Mouse (Mus musculus) cerebellum, postnatal 4 days (tissue): ENCODE results near the gene Plekha6.
"Not testable (repeated sequence)": the region's sequence is repeated elsewhere in the genome, so short reads cannot be mapped to it uniquely, and the experiment has no call there.

Experiments used
- DNase-seq, 2 experiments: peaks; one replicate each; pipeline ENCODE4 v3.0.0; 2022; ENCODE audit warnings: low spot score in 2 of 2, mixed read lengths in 1 of 2

The Plekha6 gene

GRCm38 (mm10) chr1:133321267-133321925 is 157.4 kb downstream of the Plekha6 start, which contains the start of gene Kiss1:
Kiss1 (plus strand) TSS chr1:133321875.
- DNase-seq, result no peak

- no peak for DNase-seq
These were observed 159.3 kb downstream of the Plekha6 start for GRCm38 (mm10) chr1:133323333-133323732.

- no peak for DNase-seq
These were observed 161.9 kb downstream of the Plekha6 start for GRCm38 (mm10) chr1:133325951-133326350.

- no peak for DNase-seq
These were observed 163.1 kb downstream of the Plekha6 start for GRCm38 (mm10) chr1:133327094-133327493.

GRCm38 (mm10) chr1:133328299-133328795 is 164.3 kb downstream of the Plekha6 start:
- no peak for DNase-seq

GRCm38 (mm10) chr1:133328896-133329637 is 165.1 kb downstream of the Plekha6 start:
- no peak for DNase-seq

GRCm38 (mm10) chr1:133329638-133329964 is 165.6 kb downstream of the Plekha6 start:
- DNase-seq, result no peak

- no peak for DNase-seq
These were observed 167.1 kb downstream of the Plekha6 start for GRCm38 (mm10) chr1:133331142-133331541.

GRCm38 (mm10) chr1:133332656-133333430 is 168.8 kb downstream of the Plekha6 start:
- DNase-seq, result no peak

GRCm38 (mm10) chr1:133333937-133334336 is 169.9 kb downstream of the Plekha6 start:
- DNase-seq, result no peak

- not testable (repeated sequence) for DNase-seq
These were observed 176.4 kb downstream of the Plekha6 start for GRCm38 (mm10) chr1:133340403-133340802.

- no peak for DNase-seq
These were observed 180.3 kb downstream of the Plekha6 start for GRCm38 (mm10) chr1:133344357-133344756.

GRCm38 (mm10) chr1:133346531-133346930 is 182.5 kb downstream of the Plekha6 start:
- no peak for DNase-seq

- no peak for DNase-seq
These were observed 183.2 kb downstream of the Plekha6 start for GRCm38 (mm10) chr1:133347226-133347625.

- no peak for DNase-seq
These were observed 183.9 kb downstream of the Plekha6 start for GRCm38 (mm10) chr1:133347693-133348520.

GRCm38 (mm10) chr1:133350210-133350609 is 186.2 kb downstream of the Plekha6 start, which contains the start of gene Ren1:
Ren1 (plus strand) TSS chr1:133350510.
- no peak for DNase-seq

GRCm38 (mm10) chr1:133351762-133352161 is 187.8 kb downstream of the Plekha6 start:
- no peak for DNase-seq
